Mouse (Mus musculus): ENCODE results near the gene Grm3.

GRCm38 (mm10) chr5:9716295-9716694 is 8.7 kb downstream of the Grm3 start:
- TF ChIP-seq CTCF (IDR thresholded peaks at IDR 0.05 in 2 of 3, conservative IDR thresholded peaks at IDR 0.05 in 1 of 3; ENCODE audit: control insufficient read depth in 1 of 3, insufficient read depth in 1 of 3, low read depth in 2 of 3, low read length in 3 of 3, poor library complexity in 1 of 3, severe bottlenecking in 1 of 3) (no peak), RCOR1 (IDR thresholded peaks at IDR 0.05; ENCODE audit: low read depth, low read length) (no peak), EP300 (IDR thresholded peaks at IDR 0.05; ENCODE audit: low read depth in 1 of 2, low read length in 2 of 2) (no peak), TBP (IDR thresholded peaks at IDR 0.05; ENCODE audit: low read depth, low read length) (no peak), ZC3H11A (IDR thresholded peaks at IDR 0.05; ENCODE audit: low read depth, low read length) (no peak), ELF1 (IDR thresholded peaks at IDR 0.05; ENCODE audit: low read depth, low read length) (no peak)

All from MEL (cell line).